Mouse (Mus musculus) testis, postnatal 14 days (tissue): ENCODE measurements around the gene Olfr452.

Source experiments
- DNase-seq: peaks from one replicate; pipeline ENCODE4 v3.0.0; 2021; ENCODE audit warnings: low spot score

Gene Olfr452

DNA sequence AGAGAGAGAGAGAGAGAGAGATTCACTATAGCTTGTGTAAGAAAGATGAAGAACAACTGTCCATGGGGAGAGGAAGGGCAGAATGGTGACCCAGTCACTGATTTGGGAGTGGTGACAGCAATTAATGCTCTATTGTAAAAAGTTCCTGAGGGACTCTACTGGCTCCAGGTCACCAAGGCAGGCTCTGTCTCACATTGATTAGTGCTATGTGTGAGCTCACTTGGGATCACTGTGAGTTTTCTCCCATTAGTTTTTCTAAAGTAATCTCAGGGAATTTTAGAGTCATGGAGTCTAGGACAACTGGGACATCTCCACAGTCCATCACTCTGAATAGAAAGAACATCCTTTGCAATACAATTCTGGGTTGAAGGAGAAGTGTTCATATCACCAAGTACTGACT lies at the start of gene Olfr452:
TSS of gene Olfr452 (plus strand) at position 301 of the 400 bp plus-strand sequence.
- DNase-seq: no peak

- no peak for DNase-seq
Measured at GRCm38 (mm10) chr6:42739071-42739470, 45.8 kb upstream of the Olfr452 start, which contains the start of gene Olfr453. Gene Olfr453, plus strand, starts transcription at chr6:42739371.

DNA sequence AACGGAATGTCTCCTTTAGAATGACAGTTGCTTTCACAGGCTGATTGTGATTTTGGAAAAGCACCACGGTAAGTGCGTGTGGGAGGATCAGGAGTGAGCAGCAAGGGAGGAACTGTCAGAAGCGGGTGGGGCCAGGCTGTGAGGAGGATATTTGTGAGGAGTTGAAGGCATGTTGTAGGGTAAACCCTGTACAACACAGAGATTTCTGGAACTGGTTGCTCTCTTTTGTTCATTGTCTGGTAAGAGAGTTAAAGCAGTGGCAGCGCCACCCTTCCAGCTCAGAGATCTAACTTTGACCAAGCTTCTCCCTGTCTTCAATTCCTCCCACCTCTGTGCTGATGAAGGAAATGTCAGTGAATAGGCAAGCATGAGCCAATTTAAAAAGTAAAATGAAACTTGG lies 42.6 kb upstream of the Olfr452 start:
- no peak for DNase-seq

DNA sequence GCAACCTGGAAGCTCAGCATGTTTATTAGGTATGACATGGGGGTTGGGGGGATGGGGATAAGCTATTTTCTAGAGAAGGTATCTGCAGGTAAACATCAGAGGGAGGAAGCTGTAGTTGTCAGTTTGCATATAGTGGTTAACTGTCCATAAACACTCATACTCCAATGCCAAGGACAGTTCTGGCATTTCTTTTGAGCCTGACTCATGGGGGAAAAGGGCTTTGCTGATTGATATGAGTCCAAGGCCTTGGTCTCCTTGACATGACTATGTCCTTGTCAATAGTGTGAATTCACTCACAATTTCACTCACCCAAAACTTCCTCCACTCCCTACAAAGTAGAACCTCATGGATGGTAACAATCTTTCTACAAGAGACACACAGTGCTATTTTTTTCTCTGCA lies 37.0 kb upstream of the Olfr452 start:
- DNase-seq: no peak

GRCm38 (mm10) chr6:42756104-42756503 lies 28.8 kb upstream of the Olfr452 start, which contains the start of gene Olfr38:
Gene Olfr38, plus strand, starts transcription at chr6:42756404.
- no peak for DNase-seq

- DNase-seq: no peak
Measured at GRCm38 (mm10) chr6:42777066-42777465, 7.8 kb upstream of the Olfr452 start.

- DNase-seq: no peak
Measured at GRCm38 (mm10) chr6:42790247-42790948, 5.5 kb downstream of the Olfr452 start.

DNA sequence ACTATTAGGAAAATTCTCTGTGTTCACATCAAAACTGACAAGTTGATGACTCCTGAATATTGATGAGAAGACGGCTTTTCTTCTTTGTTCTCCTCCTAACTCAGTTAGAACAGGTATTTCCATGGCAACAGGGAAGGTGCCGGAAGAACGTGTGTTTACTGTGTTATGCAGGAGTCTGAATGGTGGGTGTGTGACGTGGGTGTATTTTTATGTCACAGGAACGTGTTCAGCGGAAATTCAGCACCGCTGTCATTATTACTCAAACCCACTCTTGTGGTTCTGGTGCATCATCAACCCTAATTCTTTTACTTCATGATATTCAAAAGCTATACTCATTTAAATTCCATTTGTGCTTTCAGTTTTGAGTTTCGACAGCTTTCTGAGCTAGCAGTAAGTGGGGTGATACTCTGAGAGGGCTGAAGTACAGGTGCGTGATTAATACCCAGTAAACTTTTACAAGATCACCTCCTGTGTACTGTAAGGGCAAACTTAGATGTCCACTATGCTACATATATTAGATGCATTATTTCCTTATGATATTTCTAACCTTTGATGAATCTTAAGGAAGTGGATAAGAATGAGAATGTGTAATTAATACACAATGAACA lies 6.2 kb downstream of the Olfr452 start:
- no peak for DNase-seq

DNA sequence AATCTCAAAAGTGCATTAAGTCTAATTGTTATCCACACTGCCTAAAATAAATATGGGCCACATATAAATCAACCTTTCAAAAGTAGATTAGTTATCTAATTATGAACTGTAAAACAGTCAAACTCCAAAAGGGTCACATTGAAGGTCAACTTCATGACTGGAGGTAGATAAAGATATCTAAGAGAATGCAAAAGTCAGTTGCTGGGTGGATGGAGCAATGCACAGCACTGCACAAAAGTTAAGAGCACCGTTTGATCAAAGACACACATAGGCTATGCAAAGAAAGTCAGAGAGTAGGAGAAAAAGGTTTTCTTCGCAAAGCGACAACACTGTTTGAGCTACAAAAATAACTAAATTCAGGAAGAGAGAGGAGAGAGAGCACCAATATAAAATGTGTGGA lies 10.1 kb downstream of the Olfr452 start:
- DNase-seq: no peak

DNA sequence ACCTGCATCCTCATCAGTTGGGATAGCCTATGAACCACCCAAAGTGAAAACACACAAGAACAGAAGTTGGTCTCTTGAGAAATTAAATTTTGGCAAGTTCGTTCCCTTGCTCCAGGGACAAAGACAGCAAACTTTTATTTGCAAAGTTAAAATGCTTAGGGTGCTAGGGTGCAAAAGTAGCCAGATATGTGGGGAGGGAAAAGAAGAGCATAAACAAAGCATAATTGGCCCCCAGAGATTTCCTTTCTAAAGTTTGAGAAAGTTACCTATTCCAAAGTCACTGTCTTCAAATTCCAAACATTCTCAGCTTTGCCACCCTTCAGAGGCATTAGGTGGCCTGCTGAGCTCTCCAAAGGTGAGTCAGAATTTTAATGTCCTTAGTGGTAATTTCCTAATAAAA lies 26.7 kb downstream of the Olfr452 start, which contains the start of gene Olfr450:
TSS of gene Olfr450 (plus strand) at position 301 of the 400 bp plus-strand sequence.
- DNase-seq: no peak

GRCm38 (mm10) chr6:42834084-42834483 lies 49.2 kb downstream of the Olfr452 start, which contains the start of gene Olfr449:
Gene Olfr449, plus strand, starts transcription at chr6:42834384.
- no peak for DNase-seq
